Mouse (Mus musculus): Measurements from ENCODE around the gene Rbms3. TPM values are rescaled to one million over a fixed set of nuclear protein-coding genes. Genes with fewer than 3 reads are reported as not detected.
A peak's percentile ranks its signal among the peaks of the same experiment; 100 is the strongest.

Gene Rbms3
- polyA plus RNA-seq, 1 experiment from 2014 or later = 13.1 TPM

- Histone ChIP-seq H3K27me3 (replicated peaks; ENCODE audit: control insufficient read depth, insufficient read depth, low read length) (no peaks in the 10 kb centered on the region), H3K27ac (ENCODE audit: low read depth, low read length) (no peak overlapping the region), H3K9ac (ENCODE audit: low read depth, low read length) (no peak overlapping the region), H3K9me3 (ENCODE audit: control insufficient read depth) (no peaks in the 10 kb centered on the region), H3K4me3 (ENCODE audit: low read depth, low read length) (no peak overlapping the region), H3K4me1 (replicated peaks; ENCODE audit: control insufficient read depth, insufficient read depth, low read length) (no peaks in the 10 kb centered on the region), H3K36me3 (ENCODE audit: control insufficient read depth, insufficient read depth) (no peaks in the 10 kb centered on the region), H3K4me2 (replicated peaks; ENCODE audit: low read depth) (no peak overlapping the region)
- WGBS = 42% methylated on average over 9 of the region's 9 CpGs
- TF ChIP-seq CTCF (IDR thresholded peaks at IDR 0.05; ENCODE audit: low read depth) = no peak
- ATAC-seq = no peak
Observed at GRCm38 (mm10) chr9:117356764-117357442, 272.8 kb downstream of the Rbms3 start.

- H3K9me3 ChIP-seq (ENCODE audit: control insufficient read depth) = no peaks in the 10 kb centered on the region
- no peaks in the 10 kb centered on the region for H3K27me3 ChIP-seq (replicated peaks; ENCODE audit: control insufficient read depth, insufficient read depth, low read length)
- no peaks in the 10 kb centered on the region for H3K36me3 ChIP-seq (ENCODE audit: control insufficient read depth, insufficient read depth)
- H3K4me1 ChIP-seq (replicated peaks; ENCODE audit: control insufficient read depth, insufficient read depth, low read length) = no peaks in the 10 kb centered on the region
- no peak overlapping the region for H3K4me2 ChIP-seq (replicated peaks; ENCODE audit: low read depth)
- TF ChIP-seq CTCF (IDR thresholded peaks at IDR 0.05; ENCODE audit: low read depth) = 0 out of 2 replicates have a peak, but pooled peaks have one; percentile 13
- no peak overlapping the region for H3K9ac ChIP-seq (ENCODE audit: low read depth, low read length)
- no peak for ATAC-seq
- no peak overlapping the region for H3K27ac ChIP-seq (ENCODE audit: low read depth, low read length)
- 74% methylated on average over 5 of the region's 5 CpGs for WGBS
- no peak overlapping the region for H3K4me3 ChIP-seq (ENCODE audit: low read depth, low read length)
Observed at GRCm38 (mm10) chr9:117355501-117355900, 274.2 kb downstream of the Rbms3 start.

GRCm38 (mm10) chr9:117342336-117342735 lies 287.4 kb downstream of the Rbms3 start:
- no peak for ATAC-seq
- Histone ChIP-seq H3K4me3 (ENCODE audit: low read depth, low read length) (no peak overlapping the region), H3K27me3 (replicated peaks; ENCODE audit: control insufficient read depth, insufficient read depth, low read length) (no peaks in the 10 kb centered on the region), H3K4me1 (replicated peaks; ENCODE audit: control insufficient read depth, insufficient read depth, low read length) (no peaks in the 10 kb centered on the region), H3K9ac (ENCODE audit: low read depth, low read length) (no peak overlapping the region), H3K27ac (ENCODE audit: low read depth, low read length) (no peak overlapping the region), H3K9me3 (ENCODE audit: control insufficient read depth) (no peaks in the 10 kb centered on the region), H3K4me2 (replicated peaks; ENCODE audit: low read depth) (no peak overlapping the region), H3K36me3 (ENCODE audit: control insufficient read depth, insufficient read depth) (no peaks in the 10 kb centered on the region)
- 82% methylated on average over 4 of the region's 4 CpGs for WGBS
- no peak for TF ChIP-seq CTCF (IDR thresholded peaks at IDR 0.05; ENCODE audit: low read depth)

GRCm38 (mm10) chr9:117330681-117331080 lies 299.0 kb downstream of the Rbms3 start:
- Histone ChIP-seq H3K36me3 (ENCODE audit: control insufficient read depth, insufficient read depth) (no peaks in the 10 kb centered on the region), H3K9ac (ENCODE audit: low read depth, low read length) (no peak overlapping the region), H3K4me3 (ENCODE audit: low read depth, low read length) (no peak overlapping the region), H3K4me2 (replicated peaks; ENCODE audit: low read depth) (no peak overlapping the region), H3K27ac (ENCODE audit: low read depth, low read length) (no peak overlapping the region), H3K9me3 (ENCODE audit: control insufficient read depth) (no peaks in the 10 kb centered on the region), H3K27me3 (replicated peaks; ENCODE audit: control insufficient read depth, insufficient read depth, low read length) (no peaks in the 10 kb centered on the region), H3K4me1 (replicated peaks; ENCODE audit: control insufficient read depth, insufficient read depth, low read length) (no peaks in the 10 kb centered on the region)
- ATAC-seq = no peak
- 90% methylated on average over 5 of the region's 5 CpGs for WGBS
- TF ChIP-seq CTCF (IDR thresholded peaks at IDR 0.05; ENCODE audit: low read depth) = no peak

- H3K4me2 ChIP-seq (replicated peaks; ENCODE audit: low read depth) = no peak overlapping the region
- no peak for ATAC-seq
- WGBS = 63% methylated on average over 3 of the region's 3 CpGs
- H3K27ac ChIP-seq (ENCODE audit: low read depth, low read length) = no peak overlapping the region
- no peak overlapping the region for H3K9ac ChIP-seq (ENCODE audit: low read depth, low read length)
- H3K36me3 ChIP-seq (ENCODE audit: control insufficient read depth, insufficient read depth) = no peaks in the 10 kb centered on the region
- H3K4me3 ChIP-seq (ENCODE audit: low read depth, low read length) = no peak overlapping the region
- no peak for TF ChIP-seq CTCF (IDR thresholded peaks at IDR 0.05; ENCODE audit: low read depth)
- no peaks in the 10 kb centered on the region for H3K9me3 ChIP-seq (ENCODE audit: control insufficient read depth)
- H3K27me3 ChIP-seq (replicated peaks; ENCODE audit: control insufficient read depth, insufficient read depth, low read length) = no peaks in the 10 kb centered on the region
- H3K4me1 ChIP-seq (replicated peaks; ENCODE audit: control insufficient read depth, insufficient read depth, low read length) = no peaks in the 10 kb centered on the region
Observed at GRCm38 (mm10) chr9:117319271-117319670, 310.4 kb downstream of the Rbms3 start.

GRCm38 (mm10) chr9:117318461-117318860 lies 311.3 kb downstream of the Rbms3 start:
- Histone ChIP-seq H3K27me3 (replicated peaks; ENCODE audit: control insufficient read depth, insufficient read depth, low read length) (no peaks in the 10 kb centered on the region), H3K4me1 (replicated peaks; ENCODE audit: control insufficient read depth, insufficient read depth, low read length) (no peaks in the 10 kb centered on the region), H3K4me3 (ENCODE audit: low read depth, low read length) (no peak overlapping the region), H3K27ac (ENCODE audit: low read depth, low read length) (no peak overlapping the region), H3K9ac (ENCODE audit: low read depth, low read length) (no peak overlapping the region), H3K9me3 (ENCODE audit: control insufficient read depth) (no peaks in the 10 kb centered on the region), H3K4me2 (replicated peaks; ENCODE audit: low read depth) (no peak overlapping the region), H3K36me3 (ENCODE audit: control insufficient read depth, insufficient read depth) (no peaks in the 10 kb centered on the region)
- 30% methylated on average over 4 of the region's 4 CpGs for WGBS
- TF ChIP-seq CTCF (IDR thresholded peaks at IDR 0.05; ENCODE audit: low read depth) = no peak
- no peak for ATAC-seq
